Mouse (Mus musculus) liver, embryonic 14.5 days (tissue): Measurements from ENCODE around the gene Cox4i2.

ENCODE experiments used
- CTCF ChIP-seq: IDR thresholded peaks from 2 replicates; pipeline ENCODE4 v1.5.1; 2016; ENCODE audit warnings: antibody characterized with exemption, low read depth, control low read depth
- EP300 ChIP-seq: IDR thresholded peaks from 2 replicates; pipeline ENCODE4 v1.6.1; 2016; ENCODE audit warnings: antibody characterized with exemption, low read depth

DNA sequence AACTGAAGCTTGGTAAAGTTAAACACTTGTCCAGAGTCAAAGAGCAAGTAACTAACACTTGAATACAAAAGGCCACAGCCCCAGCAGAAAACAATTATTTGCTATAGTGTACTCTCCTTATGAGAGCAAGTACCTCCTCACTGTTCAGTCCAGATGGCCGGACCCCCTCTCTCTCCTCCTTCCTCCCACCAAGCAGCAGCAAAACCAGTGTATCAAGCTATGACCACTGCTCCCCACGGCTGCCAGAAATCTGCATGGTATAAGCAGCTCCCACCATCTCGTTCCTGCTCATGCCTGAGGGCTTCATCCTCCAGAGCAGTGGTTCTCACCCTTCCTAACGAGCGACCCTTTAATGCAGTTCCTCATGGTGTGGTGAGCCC lies 51.1 kb downstream of the Cox4i2 start:
- TF ChIP-seq CTCF (no peak), EP300 (no peak)
